Mouse (Mus musculus) heart, postnatal 0 days (tissue): ENCODE measurements around the gene Mettl26. TPM values are rescaled to one million over a fixed set of nuclear protein-coding genes. Genes with fewer than 3 reads are reported as not detected.

Source experiments
- ATAC-seq: fragments of 200-750 bp; cut with Nextera tagmentation; 2 replicates; pipeline ENCODE4 v1.8.0; 2017; ENCODE audit warnings: low read depth, moderate number of reproducible peaks, moderate library complexity; ENCODE audit not compliant: insufficient read depth
- DNase-seq: peaks from one replicate; pipeline ENCODE4 v3.0.0-alpha.2; 2016; ENCODE audit warnings: low spot score
- H3K27ac ChIP-seq: fragments of 300-500 bp; sonication (generic); 2 replicates; pipeline ENCODE4 v1.5.1; 2014; ENCODE audit warnings: low read depth, mild to moderate bottlenecking
- H3K27me3 ChIP-seq: fragments of 300-500 bp; sonication (generic); 2 replicates; pipeline ENCODE4 v1.6.1; 2014; ENCODE audit warnings: low read length, mixed read lengths; ENCODE audit not compliant: control insufficient read depth, insufficient read depth
- H3K36me3 ChIP-seq: fragments of 300-500 bp; sonication (generic); replicated peaks from 2 replicates; pipeline ENCODE4 v1.6.1; 2014; ENCODE audit warnings: low read length, mixed read lengths; ENCODE audit not compliant: control insufficient read depth, insufficient read depth
- H3K4me1 ChIP-seq: fragments of 300-500 bp; sonication (generic); 2 replicates; pipeline ENCODE4 v1.6.1; 2014; ENCODE audit warnings: antibody characterized with exemption; ENCODE audit not compliant: control insufficient read depth, insufficient read depth
- H3K4me2 ChIP-seq: fragments of 300-500 bp; sonication (generic); 2 replicates; pipeline ENCODE4 v1.6.1; 2014; ENCODE audit warnings: low read depth, mild to moderate bottlenecking, low read length, moderate library complexity
- H3K4me3 ChIP-seq: fragments of 300-500 bp; sonication (generic); 2 replicates; pipeline ENCODE4 v1.5.1; 2014; ENCODE audit warnings: low read depth, low read length
- H3K9ac ChIP-seq: fragments of 300-500 bp; sonication (generic); replicated peaks from 2 replicates; pipeline ENCODE4 v1.6.1; 2014; ENCODE audit warnings: low read depth, low read length, mixed read lengths
- H3K9me3 ChIP-seq: fragments of 300-500 bp; sonication (generic); replicated peaks from 2 replicates; pipeline ENCODE4 v1.6.1; 2016; ENCODE audit warnings: low read length; ENCODE audit not compliant: control insufficient read depth
- CTCF ChIP-seq: IDR thresholded peaks from 2 replicates; pipeline ENCODE4 v1.5.1; 2016; ENCODE audit warnings: antibody characterized with exemption, control low read depth, low read depth
- EP300 ChIP-seq: IDR thresholded peaks from 2 replicates; pipeline ENCODE4 v1.6.1; 2016; ENCODE audit warnings: antibody characterized with exemption, low read depth
- WGBS: fragments of 180-500 bp; shearing (Covaris S2); extraction: QIAGEN DNeasy Blood & Tissue Kit; methylation state at CpG from one replicate; pipeline ENCODE4 v1.1.7; 2014; 5-methylcytosine and 5-hydroxymethylcytosine counted together
- polyA plus RNA-seq: library from polyadenylated mRNA; unstranded; fragments of >200 nt; fragmentation: Nextera tagmentation; extraction: Ambion mirVana; gene quantifications from 2 replicates; pipeline ENCODE4 v1.2.1, GENCODE M21; 2015
- total RNA-seq: library from RNA; depleted of rRNA; stranded (reverse); fragments of >200 nt; gene quantifications from 2 replicates; pipeline ENCODE4 v1.2.3, GENCODE M21; 2014; ENCODE audit warnings: low replicate concordance

Gene Mettl26
- total and polyA plus RNA-seq, 2 experiments from 2014 or later: 27.8 to 28.1 TPM

DNA sequence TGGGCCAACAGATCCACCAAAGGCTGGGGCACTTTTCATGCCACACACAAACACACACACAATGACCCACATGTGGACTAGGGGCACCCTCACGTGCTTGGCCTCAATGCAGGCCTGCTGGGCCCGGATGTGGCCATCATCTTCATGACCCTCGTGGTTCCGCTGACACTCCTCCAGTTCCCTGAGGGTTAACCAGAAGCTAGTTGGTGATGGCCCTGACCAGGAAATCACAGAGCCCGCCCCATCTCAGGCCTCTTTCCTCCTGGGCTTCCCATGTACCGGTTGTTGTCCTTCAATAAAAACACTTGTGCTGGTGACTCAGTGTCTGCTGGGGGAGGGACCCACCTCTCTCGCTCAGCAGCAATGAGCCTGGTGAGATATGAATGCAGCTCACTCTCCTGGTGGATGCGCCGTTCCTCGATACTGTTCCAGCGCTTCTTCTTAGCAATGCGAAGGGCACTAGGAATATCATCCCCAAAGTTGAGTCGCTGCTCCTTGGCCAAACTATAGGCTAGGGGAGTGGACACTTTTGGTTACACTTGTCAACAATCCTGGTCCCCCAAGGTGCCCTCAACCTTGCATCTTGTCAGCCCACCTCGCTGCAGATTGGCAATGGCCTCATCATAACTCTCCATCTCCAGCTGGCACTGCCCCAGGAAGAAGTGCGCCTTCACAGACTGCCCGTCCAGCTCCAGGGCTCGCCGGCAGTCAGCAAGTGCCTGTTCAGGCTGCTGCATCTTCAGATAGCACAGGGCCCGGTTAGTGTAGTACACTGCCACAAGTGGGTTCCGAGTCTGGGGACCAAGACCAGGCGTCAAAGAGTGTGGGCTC, 43.2 kb upstream of the Mettl26 start:
- no peak for DNase-seq
- H3K4me2 ChIP-seq: peak overlapping the region; percentile 81
- peak overlapping the region; percentile 79 for H3K9ac ChIP-seq
- H3K27ac ChIP-seq: peak overlapping the region; percentile 99
- TF ChIP-seq CTCF (no peak), EP300 (no peak)
- no peaks in the 10 kb centered on the region for H3K9me3 ChIP-seq
- ATAC-seq: no peak
- peaks cover 48% of the 10 kb centered on the region for H3K4me1 ChIP-seq
- H3K4me3 ChIP-seq: peak overlapping the region; percentile 77
- no peaks in the 10 kb centered on the region for H3K27me3 ChIP-seq
- WGBS: 33% methylated on average over 21 of the region's 21 CpGs
- peaks cover 24% of the 10 kb centered on the region for H3K36me3 ChIP-seq

DNA sequence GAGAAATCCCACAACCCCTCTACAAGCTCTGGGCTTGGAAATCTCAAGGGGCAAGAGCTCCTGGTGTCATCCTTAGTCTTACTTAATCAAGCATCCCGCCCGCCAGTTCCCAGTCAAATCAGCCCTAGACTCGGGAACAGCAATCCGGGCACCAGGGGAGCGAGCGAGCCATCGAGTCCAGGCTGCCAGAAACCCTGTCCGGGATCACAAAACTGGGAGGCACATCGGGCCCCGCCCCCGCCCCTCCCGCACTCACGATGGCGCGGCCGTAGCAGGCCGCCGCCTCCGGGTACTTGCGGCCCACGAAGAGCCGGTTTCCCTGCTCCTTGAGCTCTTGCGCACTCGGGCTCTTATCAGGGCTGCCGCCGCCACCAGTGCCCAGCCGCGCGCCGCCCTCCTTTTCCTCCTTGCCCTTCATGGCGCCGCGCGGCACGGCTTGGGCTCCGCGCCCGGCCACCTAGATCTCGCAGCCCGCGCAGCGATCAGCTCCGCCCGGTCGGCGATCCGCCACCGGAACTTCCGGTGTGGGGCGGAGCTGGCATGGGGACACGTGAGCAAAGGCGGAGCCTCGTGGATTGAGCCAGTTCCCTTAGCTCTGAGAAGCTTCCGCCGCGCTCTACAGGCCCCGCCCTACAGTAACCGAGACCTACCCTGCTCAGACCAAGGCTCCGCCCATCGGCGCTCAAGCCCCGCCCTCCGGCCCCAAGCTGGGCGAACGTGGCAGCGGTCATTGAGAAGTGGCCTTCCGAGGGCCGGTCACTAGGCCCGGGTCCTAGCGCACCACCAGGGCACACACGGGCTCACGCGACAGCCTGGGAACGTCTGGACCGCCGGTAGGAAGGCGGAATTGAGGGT, 42.2 kb upstream of the Mettl26 start:
- Histone ChIP-seq H3K27ac (peak overlapping the region; percentile 99), H3K9ac (peak overlapping the region; percentile 79), H3K36me3 (peaks cover 17% of the 10 kb centered on the region)

GRCm38 (mm10) chr17:25833291-25833663, 41.6 kb upstream of the Mettl26 start, which contains the start of gene Stub1:
Gene Stub1 (minus strand): TSS chr17:25833404.
- Histone ChIP-seq H3K27me3 (no peaks in the 10 kb centered on the region), H3K4me2 (peak within 1 kb of the TSS; percentile 95), H3K36me3 (peaks cover 22% of the 10 kb centered on the region), H3K9me3 (no peaks in the 10 kb centered on the region), H3K4me3 (peak within 1 kb of the TSS; percentile 77), H3K4me1 (peaks cover 55% of the 10 kb centered on the region), H3K9ac (peak within 1 kb of the TSS; percentile 79), H3K27ac (peak within 1 kb of the TSS; percentile 99)
- under 1% methylated on average over 24 of the region's 24 CpGs for WGBS
- TF ChIP-seq CTCF: no peak
- peak; percentile 15; the same call in 1 of the 2 replicates for TF ChIP-seq EP300
- peak; percentile 78 for ATAC-seq
- DNase-seq: peak; percentile 96

More for the DNA sequence above, 42.2 kb upstream of the Mettl26 start:
- Histone ChIP-seq H3K9me3 (no peaks in the 10 kb centered on the region), H3K4me1 (peaks cover 57% of the 10 kb centered on the region), H3K4me2 (peak overlapping the region; percentile 95), H3K27me3 (no peaks in the 10 kb centered on the region), H3K4me3 (peak overlapping the region; percentile 77)
- DNase-seq (peak; percentile 99), ATAC-seq (peak; percentile 92)
- WGBS: under 1% methylated on average over 72 of the region's 77 CpGs
- no peak for TF ChIP-seq CTCF
- peak; percentile 85 for TF ChIP-seq EP300

GRCm38 (mm10) chr17:25833961-25834594, 40.8 kb upstream of the Mettl26 start:
- WGBS: 6% methylated on average over 6 of the region's 6 CpGs

More at GRCm38 (mm10) chr17:25833961-25834594, 40.8 kb upstream of the Mettl26 start:
- no peak for ATAC-seq
- peak overlapping the region; percentile 95 for H3K4me2 ChIP-seq
- H3K27me3 ChIP-seq: no peaks in the 10 kb centered on the region
- H3K9ac ChIP-seq: peak overlapping the region; percentile 79
- H3K4me1 ChIP-seq: peaks cover 51% of the 10 kb centered on the region
- no peak for DNase-seq
- peak overlapping the region; percentile 99 for H3K27ac ChIP-seq
- peaks cover 29% of the 10 kb centered on the region for H3K36me3 ChIP-seq
- H3K9me3 ChIP-seq: no peaks in the 10 kb centered on the region
- TF ChIP-seq CTCF (no peak), EP300 (no peak)
- H3K4me3 ChIP-seq: peak overlapping the region; percentile 77
